Mouse (Mus musculus): Measurements from ENCODE around the gene Unc79.

GRCm38 (mm10) chr12:102961066-102961465 lies 12.4 kb downstream of the Unc79 start:
- no peak for TF ChIP-seq EP300 (optimal IDR thresholded peaks at IDR 0.05)
- no peak for TF ChIP-seq CTCF (IDR thresholded peaks at IDR 0.05; ENCODE audit: low read depth)
